Mouse (Mus musculus): ENCODE data around the gene Pdlim4. TPM values are rescaled to one million over a fixed set of nuclear protein-coding genes. Genes with fewer than 3 reads are reported as not detected.

The Pdlim4 gene
- not detected for total RNA-seq (2023)

DNA sequence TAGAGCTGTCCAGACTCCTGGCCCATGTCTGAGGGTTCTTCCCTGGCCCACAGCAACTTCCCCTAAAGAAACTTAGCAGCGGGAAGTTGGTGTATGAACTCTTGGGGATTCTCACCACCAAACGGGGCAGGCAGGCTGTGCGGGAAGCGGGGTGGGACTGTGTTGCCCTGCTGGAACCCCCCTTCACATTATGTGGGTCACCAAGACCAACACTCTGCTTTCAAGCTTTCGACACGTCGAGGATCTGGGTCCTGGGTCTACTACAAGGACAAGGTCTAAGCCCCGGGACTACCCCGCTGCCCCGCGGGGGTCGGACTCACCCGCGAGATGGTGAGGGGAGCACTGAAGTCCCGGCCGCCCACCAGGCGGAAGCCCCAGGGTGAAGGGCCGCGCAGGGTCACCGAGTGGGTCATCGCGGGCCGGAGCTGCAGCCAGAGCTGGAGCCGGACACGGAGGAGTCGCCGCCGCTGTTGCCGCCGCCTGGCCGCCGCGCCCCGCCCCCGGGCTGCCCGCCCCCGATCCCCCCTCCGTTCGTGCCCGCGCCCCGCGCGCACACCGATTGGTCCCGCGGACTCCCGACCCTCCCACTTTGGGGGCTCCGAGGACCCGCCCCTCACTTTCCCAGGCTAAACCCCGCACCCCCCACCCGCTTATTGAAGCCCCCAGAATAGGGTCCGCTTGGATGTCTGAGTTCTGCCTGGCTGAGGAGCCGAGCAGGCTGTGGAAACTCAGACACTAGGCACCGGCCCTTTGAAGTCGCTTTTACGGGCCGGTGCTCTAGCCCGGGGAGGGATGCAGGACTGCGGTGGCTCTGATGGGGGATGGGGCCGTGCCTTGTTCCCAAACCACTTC, at the start of gene Pdlim4:
Pdlim4 (minus strand) TSS at position 495 of the 852 bp plus-strand sequence.

DNA sequence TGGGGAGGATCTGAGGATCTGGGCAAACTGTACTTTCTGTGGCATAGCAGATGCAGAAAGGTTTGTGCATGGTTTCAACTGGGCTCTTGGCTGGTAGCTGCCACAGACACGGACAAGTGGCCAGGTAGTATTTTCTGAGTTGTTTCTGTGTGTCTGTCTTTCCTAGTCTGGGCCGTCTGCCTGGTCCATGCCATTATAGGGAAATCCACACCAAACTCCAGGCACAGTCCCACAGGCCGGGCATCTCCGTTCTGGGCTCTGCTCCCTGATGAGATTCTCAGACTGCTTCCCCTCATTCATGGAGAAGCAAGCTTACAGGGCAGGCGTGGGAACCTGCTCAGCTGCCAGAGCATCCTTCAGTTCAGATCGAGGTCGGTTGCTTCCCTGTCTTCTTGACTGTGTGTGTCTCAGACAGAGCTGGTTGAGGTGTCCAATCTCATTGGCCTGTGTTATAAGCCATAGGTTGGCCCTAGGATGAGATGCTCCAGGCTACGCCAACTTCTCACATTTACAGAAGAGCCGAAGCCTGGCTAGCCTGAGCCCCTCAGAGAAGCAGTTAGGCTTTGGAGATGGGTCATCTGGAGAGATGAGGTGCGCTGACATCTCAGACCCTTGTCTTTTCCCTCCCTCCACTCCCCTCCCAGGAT, 31.4 kb upstream of the Pdlim4 start, which contains the start of gene P4ha2:
P4ha2 (plus strand) TSS at position 51 of the 647 bp plus-strand sequence.

DNA sequence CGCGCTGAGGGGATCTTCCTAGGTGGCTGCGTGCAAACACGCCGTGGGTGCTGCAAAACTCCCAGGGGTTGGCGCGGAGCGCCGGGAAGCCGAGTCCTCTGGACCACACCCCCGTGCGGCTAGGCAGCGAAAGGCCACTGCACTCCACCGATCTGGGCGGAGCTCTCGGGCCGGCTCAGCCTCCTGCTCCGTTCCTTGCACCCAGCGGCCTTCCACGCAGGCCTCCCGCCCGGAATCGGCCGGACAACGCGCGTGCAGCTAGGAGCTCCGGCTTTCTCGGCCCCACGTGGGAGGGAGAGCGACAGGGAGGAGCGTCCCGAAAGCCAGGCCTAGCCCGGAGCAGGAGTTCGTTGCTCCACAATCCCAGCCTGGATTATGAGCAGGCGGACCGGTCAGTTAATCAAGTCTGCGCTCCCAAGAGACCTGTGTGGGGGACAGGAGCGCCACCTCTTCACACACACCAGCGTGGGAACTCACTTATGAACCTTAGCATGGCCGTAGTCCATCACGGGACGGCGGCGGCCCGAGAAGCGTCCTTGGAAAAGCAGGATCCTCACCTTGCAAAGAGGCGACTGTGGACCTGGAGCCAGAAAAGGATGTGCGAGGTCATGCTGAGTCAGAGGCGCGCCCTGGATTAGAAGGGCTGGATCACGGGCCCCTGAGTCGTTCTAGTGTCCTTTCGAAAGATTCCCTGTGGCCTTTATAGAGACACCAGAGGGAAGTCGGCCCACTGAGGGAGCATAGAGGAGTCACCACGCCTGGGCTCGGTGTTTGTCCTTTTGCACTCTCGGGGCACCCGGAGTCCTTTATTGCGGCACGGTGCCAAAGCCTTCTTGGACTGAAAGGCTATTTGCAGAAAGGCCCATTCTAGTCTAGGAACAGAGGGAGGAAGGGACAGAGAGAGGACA, 40.5 kb downstream of the Pdlim4 start, which contains the start of gene Slc22a4:
Slc22a4 (minus strand) TSS at position 47 of the 908 bp plus-strand sequence.

Other genes starting within 250 kb of the Pdlim4 start
- 1 to 10 TPM; 4.2 to 8.9 TPM for gene Gm12216, start 209.8 kb downstream of the Pdlim4 start, total RNA-seq (2023)
- gene Slc22a5, start 177.4 kb downstream of the Pdlim4 start, total RNA-seq (2023): 10 to 100 TPM; 13.1 to 14.4 TPM
- 1 to 10 TPM; 1.0 to 1.2 TPM for gene Slc22a21, start 88.7 kb downstream of the Pdlim4 start, total RNA-seq (2023)
- gene Slc22a4, start 40.9 kb downstream of the Pdlim4 start, total RNA-seq (2023): not detected
- gene P4ha2, start 31.1 kb upstream of the Pdlim4 start, total RNA-seq (2023): not detected
- gene Csf2, start 180.7 kb upstream of the Pdlim4 start, total RNA-seq (2023): not detected
- gene Il3, start 198.3 kb upstream of the Pdlim4 start, total RNA-seq (2023): not detected
- gene Acsl6, start 234.8 kb upstream of the Pdlim4 start, total RNA-seq (2023): not detected

Measured in B cell, adult 67 days (primary cell).